9 mouse cellular contexts compared by ENCODE assay signal in the genomic region with DNA sequence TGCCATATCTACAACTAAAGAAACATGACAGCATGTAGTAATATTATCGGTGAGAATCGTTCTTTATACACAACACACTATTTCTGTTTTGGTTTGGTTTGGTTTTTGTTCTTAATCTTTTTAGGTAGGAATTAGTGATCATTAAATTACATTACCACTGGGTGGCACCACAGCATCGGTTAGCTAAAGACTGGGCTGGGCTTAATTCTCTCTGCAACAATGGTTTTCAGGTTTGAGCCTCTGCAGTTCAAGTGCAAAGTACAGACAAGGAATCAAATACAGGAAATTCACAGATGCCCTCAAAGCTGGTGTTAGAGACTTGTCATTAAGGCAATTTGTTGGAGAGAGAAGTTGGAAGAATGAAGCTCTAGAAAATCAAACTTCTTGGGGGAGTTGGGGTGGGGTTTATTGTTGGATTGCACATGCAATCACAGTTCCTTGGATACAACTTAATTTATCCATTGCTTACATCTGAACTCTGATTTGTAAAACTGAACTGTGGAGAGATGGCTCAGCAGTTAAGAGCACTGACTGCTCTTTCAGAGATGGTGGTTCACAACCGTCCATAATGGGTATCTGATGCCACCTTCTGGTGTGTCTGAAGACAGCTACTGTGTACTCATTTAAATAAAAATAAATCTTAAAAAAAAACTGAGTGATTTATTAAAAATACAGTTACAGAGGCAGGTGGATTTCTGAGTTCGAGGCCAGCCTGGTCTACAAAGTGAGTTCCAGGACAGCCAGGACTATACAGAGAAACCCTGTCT. TPM values are rescaled to one million over a fixed set of nuclear protein-coding genes. Genes with fewer than 3 reads are reported as not detected.
A peak's percentile ranks its signal among the peaks of the same experiment; 100 is the strongest.
DNase-seq lines count a peak whose midpoint lies in the region; ATAC-seq and TF ChIP-seq lines count a peak whose summit lies in the region.
"Had no signal": no experiment of that assay in that cellular context is flagged by ENCODE, and none has a peak within 500 bp of the region (broad histone marks: within the 10 kb centered on the region; RNA-seq: fewer than 3 reads in every experiment).

No protein-coding gene starts in this region.

- H3K4me2 ChIP-seq in midbrain, embryonic 14.5 days (ENCODE audit: low read length), result no peak overlapping the region
- H3K4me2 ChIP-seq: liver, embryonic 15.5 days had no signal

- intact Hi-C loops in heart, postnatal 14 days (cut with DNase I), result loop anchor here (1.0 kb wide), 1 partner anchor 243 kb away; no protein-coding TSS in a partner anchor

- WGBS in midbrain, embryonic 14.5 days, result 35% methylated on average over 5 of the region's 5 CpGs

- H3K27ac ChIP-seq in MEL (ENCODE audit: control insufficient read depth, low read depth, low read length), result no peak overlapping the region
- no peak overlapping the region for H3K27ac ChIP-seq in midbrain, embryonic 14.5 days (replicated peaks; ENCODE audit: low read depth, low read length)
- H3K27ac ChIP-seq: liver, embryonic 15.5 days had no signal

- peak; percentile 24 for DNase-seq in kidney, adult 11 months
- DNase-seq in kidney, adult 18-20 months, result no peak
- peak; percentile 87 for DNase-seq in MEL (ENCODE audit: low read depth, low spot score)
- DNase-seq in cerebellum, postnatal 25 days, result peak; percentile 12 to 54
- DNase-seq in heart, postnatal 14 days, result peak; percentile 21 to 56
- peak; percentile 39 to 55 for DNase-seq in kidney, postnatal 4 days
- peak; percentile 84 for DNase-seq in midbrain, embryonic 14.5 days
- peak; percentile 58 for DNase-seq in thymus, postnatal 4 days

- TF ChIP-seq POLR2A in MEL (IDR thresholded peaks at IDR 0.05; ENCODE audit: control insufficient read depth in 1 of 2, insufficient read depth in 1 of 2, low read depth in 1 of 2, low read length in 2 of 2, poor library complexity in 1 of 2), result no peak

- peak; percentile 99 for TF ChIP-seq RAD21 in MEL (IDR thresholded peaks at IDR 0.05; ENCODE audit: low read depth, low read length)

- peak; percentile 62 to 99 (median 68) for TF ChIP-seq CTCF in MEL (IDR thresholded peaks at IDR 0.05 in 2 of 3, conservative IDR thresholded peaks at IDR 0.05 in 1 of 3; ENCODE audit: control insufficient read depth in 1 of 3, insufficient read depth in 1 of 3, low read depth in 2 of 3, low read length in 3 of 3, poor library complexity in 1 of 3, severe bottlenecking in 1 of 3)

- no peaks in the 10 kb centered on the region for H3K9me3 ChIP-seq in MEL (replicated peaks; ENCODE audit: insufficient read depth, low read length)
- no peaks in the 10 kb centered on the region for H3K9me3 ChIP-seq in midbrain, embryonic 14.5 days (ENCODE audit: control insufficient read depth, low read length)
- H3K9me3 ChIP-seq: liver, embryonic 15.5 days had no signal

- H3K36me3 ChIP-seq in MEL (ENCODE audit: control insufficient read depth in 1 of 2, insufficient read depth in 2 of 2, low read length in 2 of 2), result 0 out of 4 replicates have a peak, but pooled peaks cover 0 to 2% of the 10 kb centered on the region in 2 experiments
- H3K36me3 ChIP-seq in midbrain, embryonic 14.5 days (ENCODE audit: control insufficient read depth, insufficient read depth, low read length), result no peaks in the 10 kb centered on the region
- H3K36me3 ChIP-seq: liver, embryonic 15.5 days had no signal

- peak; percentile 58; the same call in 1 of the 2 replicates for ATAC-seq in midbrain, embryonic 14.5 days (ENCODE audit: low FRiP score, low TSS enrichment)

- no peaks in the 10 kb centered on the region for H3K79me2 ChIP-seq in MEL (ENCODE audit: control insufficient read depth, insufficient read depth, low read length, poor library complexity)

- no peak overlapping the region for H3K9ac ChIP-seq in MEL (ENCODE audit: control insufficient read depth, low read depth, low read length, poor library complexity, severe bottlenecking)
- H3K9ac ChIP-seq in midbrain, embryonic 14.5 days (replicated peaks; ENCODE audit: low read length), result no peak overlapping the region
- H3K9ac ChIP-seq: liver, embryonic 15.5 days had no signal

- no peaks in the 10 kb centered on the region for H3K27me3 ChIP-seq in MEL (ENCODE audit: control insufficient read depth in 1 of 2, insufficient read depth in 2 of 2, low read length in 2 of 2)
- no peaks in the 10 kb centered on the region for H3K27me3 ChIP-seq in midbrain, embryonic 14.5 days (ENCODE audit: control insufficient read depth, insufficient read depth, low read length)
- H3K27me3 ChIP-seq: liver, embryonic 15.5 days had no signal

- TF ChIP-seq EP300 in MEL (IDR thresholded peaks at IDR 0.05; ENCODE audit: low read depth in 1 of 2, low read length in 2 of 2), result no peak

- no peak overlapping the region for H3K4me3 ChIP-seq in MEL (ENCODE audit: control insufficient read depth in 1 of 2, insufficient read depth in 1 of 2, low read depth in 2 of 2, low read length in 2 of 2)
- H3K4me3 ChIP-seq in midbrain, embryonic 14.5 days (replicated peaks; ENCODE audit: low read depth, low read length), result no peak overlapping the region
- H3K4me3 ChIP-seq: liver, embryonic 15.5 days had no signal

- H3K4me1 ChIP-seq in MEL (ENCODE audit: control insufficient read depth in 1 of 2, insufficient read depth in 2 of 2, low read length in 2 of 2), result peaks cover 0 to 8% of the 10 kb centered on the region in 2 experiments; a peak in 2 of 4 replicates
- no peaks in the 10 kb centered on the region for H3K4me1 ChIP-seq in midbrain, embryonic 14.5 days (ENCODE audit: control insufficient read depth, insufficient read depth, low read length)

TF ChIP-seq in MEL, 35 proteins besides CTCF, POLR2A, EP300 and RAD21:
- TF ChIP-seq ZC3H11A (IDR thresholded peaks at IDR 0.05; ENCODE audit: low read depth, low read length) (peak; percentile 99), USF2 (IDR thresholded peaks at IDR 0.05; ENCODE audit: borderline replicate concordance in 1 of 2, insufficient read depth in 1 of 2, low read depth in 1 of 2, low read length in 2 of 2) (no peak), HCFC1 (IDR thresholded peaks at IDR 0.05; ENCODE audit: low read depth, low read length) (no peak), TBP (IDR thresholded peaks at IDR 0.05; ENCODE audit: low read depth, low read length) (0 out of 2 replicates have a peak, but pooled peaks have one; percentile 26), SMC3 (IDR thresholded peaks at IDR 0.05; ENCODE audit: low read depth, low read length) (peak; percentile 100), NELFE (IDR thresholded peaks at IDR 0.05; ENCODE audit: low read depth, low read length) (no peak), SIN3A (IDR thresholded peaks at IDR 0.05; ENCODE audit: low read length) (peak; percentile 66), ZMIZ1 (IDR thresholded peaks at IDR 0.05; ENCODE audit: low read depth, low read length) (no peak), MAX (IDR thresholded peaks at IDR 0.05; ENCODE audit: low read length) (no peak), ZNF384 (IDR thresholded peaks at IDR 0.05; ENCODE audit: low read depth, low read length) (peak; percentile 47; the same call in 1 of the 2 replicates), CHD2 (IDR thresholded peaks at IDR 0.05; ENCODE audit: low read length) (no peak)

RNA-seq across cellular contexts. Expression of a gene that starts 2.5 kb away (rescaled TPM):
- not detected in 2 replicates for total RNA-seq in MEL (2012; rRNA removed)
- polyA plus RNA-seq in MEL (2012; ENCODE audit: insufficient read depth in 1 of 2, insufficient read length in 2 of 2, low read depth in 1 of 2, low replicate concordance in 2 of 2, missing spikeins in 1 of 2), result not detected
- not detected for total RNA-seq in heart, postnatal 14 days (2021)
- not detected in 2 replicates for polyA plus RNA-seq in midbrain, embryonic 14.5 days (2014; fragmentation: Nextera tagmentation; extraction: Ambion mirVana)
- polyA plus RNA-seq: liver, embryonic 15.5 days had no signal

RNA-seq across cellular contexts. Expression of a gene that starts 7.2 kb away (rescaled TPM):
- total RNA-seq in MEL (2012; rRNA removed), result 3.4 TPM in 2 replicates
- polyA plus RNA-seq in MEL (2012; ENCODE audit: insufficient read depth in 1 of 2, insufficient read length in 2 of 2, low read depth in 1 of 2, low replicate concordance in 2 of 2, missing spikeins in 1 of 2), result 1 to 10 TPM in 1 of 2 experiments, not detected in 1; 5.7 TPM
- total RNA-seq in heart, postnatal 14 days (2021), result 10 to 100 TPM; 31.2 to 31.9 TPM
- 6.0 TPM in 2 replicates for polyA plus RNA-seq in midbrain, embryonic 14.5 days (2014; fragmentation: Nextera tagmentation; extraction: Ambion mirVana)

RNA-seq across cellular contexts. Expression of a gene that starts 31.0 kb away (rescaled TPM):
- total RNA-seq in MEL (2012; rRNA removed), result 0.65 and 1.1 TPM in 2 replicates
- polyA plus RNA-seq in MEL (2012; ENCODE audit: insufficient read depth in 1 of 2, insufficient read length in 2 of 2, low read depth in 1 of 2, low replicate concordance in 2 of 2, missing spikeins in 1 of 2), result 1 to 10 TPM in 1 of 2 experiments, not detected in 1; 1.3 TPM
- total RNA-seq in heart, postnatal 14 days (2021), result 10 to 100 TPM; 20.5 to 23.3 TPM
- polyA plus RNA-seq in midbrain, embryonic 14.5 days (2014; fragmentation: Nextera tagmentation; extraction: Ambion mirVana), result 24.3 and 24.8 TPM in 2 replicates

RNA-seq across cellular contexts. Expression of a gene that starts 56.0 kb away (rescaled TPM):
- 2.7 and 4.4 TPM in 2 replicates for total RNA-seq in MEL (2012; rRNA removed)
- 1 to 10 TPM in 1 of 2 experiments, not detected in 1; 2.7 TPM for polyA plus RNA-seq in MEL (2012; ENCODE audit: insufficient read depth in 1 of 2, insufficient read length in 2 of 2, low read depth in 1 of 2, low replicate concordance in 2 of 2, missing spikeins in 1 of 2)
- total RNA-seq in heart, postnatal 14 days (2021), result 10 to 100 TPM; 19.5 to 21.7 TPM
- polyA plus RNA-seq in midbrain, embryonic 14.5 days (2014; fragmentation: Nextera tagmentation; extraction: Ambion mirVana), result 115 and 126 TPM in 2 replicates

Comparison
In these comparisons a context has a peak if more than half of its experiments do, and no peak if none do; other contexts are left out.
1. RNA of a gene that starts 31.0 kb away (total RNA-seq): 20.5 to 23.3 TPM in heart, postnatal 14 days; 0.65 to 1.1 TPM in MEL; every median in the first group is over 10 times any median in the second.